Mouse (Mus musculus) stomach, embryonic 15.5 days (tissue): Measurements from ENCODE around the gene Defb42. TPM values are rescaled to one million over a fixed set of nuclear protein-coding genes. Genes with fewer than 3 reads are reported as not detected.

Experiments
- ATAC-seq: fragments of 200-750 bp; cut with Nextera tagmentation; 2 replicates; pipeline ENCODE4 v1.8.0; 2017; ENCODE audit warnings: low read depth, moderate number of reproducible peaks, moderate TSS enrichment; ENCODE audit not compliant: insufficient read depth, low FRiP score
- H3K27ac ChIP-seq: fragments of 300-500 bp; sonication (generic); 2 replicates; pipeline ENCODE4 v1.5.1; 2015; ENCODE audit warnings: mild to moderate bottlenecking, inconsistent platforms
- H3K27me3 ChIP-seq: fragments of 300-500 bp; sonication (generic); replicated peaks from 2 replicates; pipeline ENCODE4 v1.6.1; 2015; ENCODE audit warnings: inconsistent platforms
- H3K36me3 ChIP-seq: fragments of 300-500 bp; sonication (generic); 2 replicates; pipeline ENCODE4 v1.6.1; 2015; ENCODE audit warnings: inconsistent platforms
- H3K4me1 ChIP-seq: fragments of 300-500 bp; sonication (generic); 2 replicates; pipeline ENCODE4 v1.6.1; 2015; ENCODE audit warnings: inconsistent platforms
- H3K4me2 ChIP-seq: fragments of 300-500 bp; sonication (generic); 2 replicates; pipeline ENCODE4 v1.6.1; 2015; ENCODE audit warnings: mild to moderate bottlenecking, inconsistent platforms
- H3K4me3 ChIP-seq: fragments of 300-500 bp; sonication (generic); replicated peaks from 2 replicates; pipeline ENCODE4 v1.5.1; 2015; ENCODE audit warnings: inconsistent platforms
- H3K9ac ChIP-seq: fragments of 300-500 bp; sonication (generic); 2 replicates; pipeline ENCODE4 v1.6.1; 2015; ENCODE audit warnings: inconsistent platforms
- H3K9me3 ChIP-seq: fragments of 300-500 bp; sonication (generic); 2 replicates; pipeline ENCODE4 v1.6.1; 2016; ENCODE audit warnings: inconsistent platforms
- WGBS: fragments of 180-500 bp; shearing (Covaris S2); methylation state at CpG from one replicate; pipeline ENCODE4 v1.1.7; 2015; 5-methylcytosine and 5-hydroxymethylcytosine counted together
- polyA plus RNA-seq: library from polyadenylated mRNA; unstranded; fragments of >200 nt; fragmentation: Nextera tagmentation; extraction: Ambion mirVana; gene quantifications from 2 replicates; pipeline ENCODE4 v1.2.1, GENCODE M21; 2015

Gene Defb42
- 0.17 TPM in 1 of 2 replicates, not detected in the other for polyA plus RNA-seq

DNA sequence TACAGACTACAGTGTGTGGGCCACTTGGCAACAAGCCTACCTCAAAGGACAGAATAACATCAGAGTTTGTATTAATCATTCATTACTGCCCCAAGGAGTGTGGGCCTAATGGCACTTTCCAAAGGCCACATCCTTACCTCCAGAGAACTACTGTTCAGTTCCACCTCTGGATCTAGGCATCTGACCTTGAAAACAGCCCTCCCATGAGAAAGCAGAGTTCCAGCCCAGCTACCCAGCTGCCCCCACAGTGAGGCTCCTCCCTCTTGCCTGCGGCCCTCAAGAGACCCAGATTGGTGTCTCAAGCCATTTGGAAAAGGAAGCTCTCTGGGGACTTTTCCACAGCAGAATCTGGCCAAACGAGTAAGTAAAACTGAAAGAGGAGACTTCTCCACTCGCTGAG is at the start of gene Defb42:
Gene Defb42 (plus strand): TSS at position 301 of the 400 bp plus-strand sequence.
- Histone ChIP-seq H3K27ac (no peak within 1 kb of the TSS), H3K4me1 (no peaks in the 10 kb centered on the region), H3K9me3 (no peaks in the 10 kb centered on the region), H3K4me3 (no peak within 1 kb of the TSS), H3K36me3 (no peaks in the 10 kb centered on the region), H3K4me2 (no peak within 1 kb of the TSS), H3K9ac (no peak within 1 kb of the TSS), H3K27me3 (no peaks in the 10 kb centered on the region)
- ATAC-seq, result no peak
- WGBS, result 58% methylated on average over 3 of the region's 3 CpGs

DNA sequence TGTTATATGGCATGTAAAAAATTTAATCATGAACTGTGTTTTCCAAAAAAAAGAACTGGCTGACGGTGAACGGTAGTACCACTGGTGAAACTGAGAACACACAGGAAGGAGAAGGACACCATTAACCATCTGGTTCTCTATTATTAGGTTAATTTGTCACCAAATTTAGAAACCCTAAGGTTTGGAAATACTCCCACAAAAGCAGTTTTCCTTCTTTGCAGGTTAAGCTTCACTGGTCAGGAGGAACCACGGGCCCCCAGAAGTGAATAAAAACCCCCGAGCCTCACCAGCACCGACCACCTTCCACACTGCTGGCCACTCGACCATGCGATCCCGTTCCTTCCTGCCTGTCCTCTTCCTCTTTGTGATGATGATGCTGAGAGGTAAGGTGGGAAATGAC is 49.0 kb upstream of the Defb42 start, which contains the start of gene Defb47:
Gene Defb47 (plus strand): TSS at position 301 of the 400 bp plus-strand sequence.
- H3K36me3 ChIP-seq, result no peaks in the 10 kb centered on the region
- no peaks in the 10 kb centered on the region for H3K27me3 ChIP-seq
- no peaks in the 10 kb centered on the region for H3K9me3 ChIP-seq
- no peak within 1 kb of the TSS for H3K4me2 ChIP-seq
- no peak within 1 kb of the TSS for H3K9ac ChIP-seq
- no peak within 1 kb of the TSS for H3K27ac ChIP-seq
- 83% methylated on average over 8 of the region's 8 CpGs for WGBS
- H3K4me3 ChIP-seq, result no peak within 1 kb of the TSS
- no peaks in the 10 kb centered on the region for H3K4me1 ChIP-seq
- no peak for ATAC-seq

DNA sequence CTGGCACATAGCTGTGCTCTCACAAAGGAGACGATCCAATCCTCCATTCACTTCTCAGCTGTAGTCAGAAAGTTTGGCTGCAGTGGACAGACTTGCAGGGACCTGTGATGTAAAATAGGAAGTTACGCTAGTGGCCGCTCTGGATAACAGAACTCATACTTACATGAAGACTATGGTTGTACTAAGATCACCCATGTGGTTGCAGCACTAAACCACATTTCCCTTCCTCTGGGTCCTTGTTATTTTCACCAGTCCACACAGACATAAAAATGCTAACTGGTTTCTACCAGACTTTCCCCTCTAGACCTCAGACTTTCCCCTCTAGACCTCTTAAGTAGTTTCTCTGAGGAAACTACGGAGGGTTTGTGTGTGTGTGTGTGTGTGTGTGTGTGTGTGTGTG is 47.8 kb upstream of the Defb42 start:
- Histone ChIP-seq H3K27me3 (no peaks in the 10 kb centered on the region), H3K4me1 (no peaks in the 10 kb centered on the region), H3K27ac (no peak overlapping the region), H3K9ac (no peak overlapping the region), H3K36me3 (no peaks in the 10 kb centered on the region), H3K4me3 (no peak overlapping the region), H3K4me2 (no peak overlapping the region), H3K9me3 (no peaks in the 10 kb centered on the region)
- no peak for ATAC-seq
- WGBS, result 73% methylated on average over 4 of the region's 4 CpGs

DNA sequence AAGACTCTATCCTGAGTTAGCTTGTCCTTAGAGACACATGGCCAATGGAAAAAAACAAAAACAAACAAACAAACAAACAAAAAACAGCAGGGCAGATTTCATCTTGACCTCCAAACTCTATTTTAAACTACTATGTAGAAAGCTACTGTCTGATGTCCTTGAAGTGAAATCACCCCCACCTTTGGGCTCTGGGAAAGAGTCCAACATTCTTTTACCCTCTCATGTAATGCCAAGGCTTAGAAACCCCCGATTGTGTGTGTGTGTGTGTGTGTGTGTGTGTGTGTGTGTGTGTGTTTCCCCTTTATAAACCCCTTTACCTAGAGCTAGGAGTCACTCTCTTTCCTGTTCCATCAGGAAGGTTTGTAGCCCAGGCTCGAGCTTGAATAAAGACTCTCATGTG is 44.2 kb upstream of the Defb42 start:
- Histone ChIP-seq H3K9ac (no peak overlapping the region), H3K4me1 (no peaks in the 10 kb centered on the region), H3K4me3 (no peak overlapping the region), H3K27me3 (no peaks in the 10 kb centered on the region), H3K36me3 (no peaks in the 10 kb centered on the region), H3K9me3 (no peaks in the 10 kb centered on the region), H3K27ac (no peak overlapping the region), H3K4me2 (no peak overlapping the region)
- 66% methylated on average over 2 of the region's 2 CpGs for WGBS
- no peak for ATAC-seq

DNA sequence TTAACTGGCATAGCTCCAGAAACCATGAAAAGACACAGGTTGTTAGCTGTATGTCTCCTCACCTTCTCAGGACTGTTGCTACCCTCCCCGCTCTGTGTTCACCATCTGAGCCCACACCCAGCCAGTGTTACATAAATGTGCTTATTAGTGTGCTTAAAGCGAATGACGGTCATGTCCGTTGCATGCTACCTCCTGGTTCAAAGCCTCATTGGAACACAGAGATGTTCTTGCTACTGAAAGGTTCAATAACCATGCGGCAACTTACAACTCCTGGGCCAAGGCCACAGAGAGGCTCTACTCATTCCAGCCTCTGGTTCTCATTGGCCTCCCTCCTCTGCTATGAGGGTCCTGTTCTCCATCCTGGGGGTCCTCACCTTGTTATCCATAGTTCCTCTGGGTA is 35.3 kb upstream of the Defb42 start, which contains the start of gene Defb43:
Gene Defb43 (plus strand): TSS at position 301 of the 400 bp plus-strand sequence.
- no peak within 1 kb of the TSS for H3K27ac ChIP-seq
- no peaks in the 10 kb centered on the region for H3K27me3 ChIP-seq
- no peaks in the 10 kb centered on the region for H3K36me3 ChIP-seq
- ATAC-seq, result no peak
- WGBS, result 90% methylated on average over 5 of the region's 5 CpGs
- H3K9me3 ChIP-seq, result no peaks in the 10 kb centered on the region
- H3K9ac ChIP-seq, result no peak within 1 kb of the TSS
- H3K4me3 ChIP-seq, result no peak within 1 kb of the TSS
- H3K4me2 ChIP-seq, result no peak within 1 kb of the TSS
- H3K4me1 ChIP-seq, result no peaks in the 10 kb centered on the region

DNA sequence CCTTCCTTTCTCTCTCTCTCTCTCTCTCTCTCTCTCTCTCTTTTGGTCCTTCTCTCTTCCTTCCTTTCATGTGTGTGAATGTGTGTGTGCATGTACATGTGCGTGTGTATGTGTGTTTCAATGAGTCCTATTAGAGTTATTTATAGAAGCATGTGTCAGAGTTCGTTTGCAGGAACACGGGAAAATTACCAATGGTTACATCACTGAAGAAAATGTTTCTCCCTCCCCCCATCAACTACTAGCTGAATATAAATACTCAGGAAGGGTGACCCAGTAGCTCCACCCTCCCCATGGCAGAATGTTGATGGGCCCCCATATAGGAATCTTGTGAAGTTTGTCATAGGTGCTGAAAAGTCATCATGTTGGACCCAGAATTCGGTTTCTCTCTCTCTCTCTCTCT is 33.7 kb upstream of the Defb42 start:
- no peaks in the 10 kb centered on the region for H3K27me3 ChIP-seq
- H3K36me3 ChIP-seq, result no peaks in the 10 kb centered on the region
- no peak overlapping the region for H3K4me2 ChIP-seq
- H3K27ac ChIP-seq, result no peak overlapping the region
- H3K9me3 ChIP-seq, result no peaks in the 10 kb centered on the region
- H3K4me1 ChIP-seq, result no peaks in the 10 kb centered on the region
- H3K4me3 ChIP-seq, result no peak overlapping the region
- WGBS, result 67% methylated on average over 4 of the region's 4 CpGs
- no peak overlapping the region for H3K9ac ChIP-seq
- ATAC-seq, result no peak

DNA sequence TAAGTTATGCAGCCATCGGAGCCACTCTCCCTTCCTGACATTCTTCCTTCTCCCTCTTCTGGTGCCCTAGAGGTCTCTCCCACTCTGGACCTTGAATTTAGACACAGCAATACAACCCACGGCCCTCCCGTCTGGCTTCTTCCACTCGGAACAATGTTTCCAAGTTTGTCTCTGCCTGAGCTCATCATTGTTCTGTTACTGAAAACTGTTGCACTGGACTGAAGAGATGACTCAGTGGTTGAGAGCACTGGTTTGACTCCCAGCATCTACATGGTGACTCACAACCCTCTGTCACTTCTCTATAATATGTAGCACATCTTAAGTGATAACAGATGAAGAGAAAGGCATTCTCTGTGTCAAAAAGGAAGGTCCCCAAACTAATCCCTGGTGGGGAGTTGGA is 32.1 kb upstream of the Defb42 start:
- H3K9me3 ChIP-seq, result no peaks in the 10 kb centered on the region
- no peak overlapping the region for H3K9ac ChIP-seq
- no peaks in the 10 kb centered on the region for H3K27me3 ChIP-seq
- H3K27ac ChIP-seq, result no peak overlapping the region
- no peak for ATAC-seq
- no peaks in the 10 kb centered on the region for H3K4me1 ChIP-seq
- H3K4me2 ChIP-seq, result no peak overlapping the region
- no peaks in the 10 kb centered on the region for H3K36me3 ChIP-seq
- no peak overlapping the region for H3K4me3 ChIP-seq
- WGBS, result 84% methylated on average over 4 of the region's 4 CpGs

DNA sequence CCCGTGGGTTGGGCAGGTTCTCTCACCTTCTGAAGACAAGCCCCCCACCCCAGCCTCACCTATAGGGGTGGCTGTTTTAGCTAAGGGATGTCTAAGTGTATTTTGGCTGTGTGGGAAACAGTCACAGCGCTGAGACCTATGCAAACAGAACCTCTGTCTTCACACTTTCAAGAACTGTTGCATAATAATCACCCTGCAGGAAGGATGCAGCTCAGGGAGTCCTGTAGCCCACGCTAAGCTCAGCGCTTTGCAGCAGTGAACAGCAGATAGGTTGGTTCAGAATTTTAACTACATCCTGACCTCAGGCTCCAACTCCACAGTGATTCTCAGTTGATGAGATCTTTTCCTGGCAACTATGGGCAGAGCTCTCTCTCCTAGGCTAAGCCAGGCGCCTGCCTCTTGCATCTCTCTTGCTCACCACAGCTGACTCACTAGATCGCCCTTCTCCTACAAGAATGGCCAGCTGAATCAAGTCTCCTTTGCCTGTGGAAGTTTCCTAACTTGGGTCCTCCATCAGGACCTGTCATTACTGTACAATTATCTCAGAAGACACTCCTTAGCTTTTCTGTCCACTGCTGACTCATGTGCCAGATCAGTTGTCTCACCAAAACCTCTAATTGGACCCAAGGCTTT is 26.2 kb upstream of the Defb42 start:
- no peak overlapping the region for H3K9ac ChIP-seq
- no peak for ATAC-seq
- H3K27ac ChIP-seq, result no peak overlapping the region
- H3K36me3 ChIP-seq, result no peaks in the 10 kb centered on the region
- no peak overlapping the region for H3K4me3 ChIP-seq
- no peaks in the 10 kb centered on the region for H3K4me1 ChIP-seq
- H3K9me3 ChIP-seq, result no peaks in the 10 kb centered on the region
- no peaks in the 10 kb centered on the region for H3K27me3 ChIP-seq
- 55% methylated on average over 6 of the region's 6 CpGs for WGBS
- H3K4me2 ChIP-seq, result no peak overlapping the region

DNA sequence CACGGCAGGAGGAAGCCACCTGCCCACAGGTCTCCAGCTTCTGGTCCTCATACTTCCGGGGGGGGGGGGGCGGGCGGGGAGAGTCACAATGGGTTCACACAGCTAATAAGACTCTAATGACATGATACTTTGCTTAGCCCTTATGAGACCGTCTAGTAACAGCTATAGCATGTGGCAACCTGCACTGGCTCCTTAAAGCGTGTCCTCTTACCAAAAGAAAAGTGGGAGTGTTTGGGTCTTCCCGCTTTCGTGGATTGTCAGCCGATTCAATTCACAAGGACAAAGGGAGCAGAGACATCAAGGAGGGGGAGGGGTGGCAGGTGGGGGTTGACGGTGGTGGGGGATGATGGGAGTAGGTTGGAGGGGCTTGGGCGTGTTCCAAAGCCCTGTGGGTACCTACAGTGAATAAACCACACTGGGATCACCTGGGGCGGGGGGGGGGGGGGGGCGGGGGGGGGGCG is 3.1 kb downstream of the Defb42 start, which contains the start of gene Defb30:
Gene Defb30 (minus strand): TSS at position 51 of the 461 bp plus-strand sequence.
- no peaks in the 10 kb centered on the region for H3K4me1 ChIP-seq
- H3K4me2 ChIP-seq, result no peak within 1 kb of the TSS
- H3K9ac ChIP-seq, result no peak within 1 kb of the TSS
- no peak within 1 kb of the TSS for H3K27ac ChIP-seq
- H3K4me3 ChIP-seq, result no peak within 1 kb of the TSS
- H3K36me3 ChIP-seq, result no peaks in the 10 kb centered on the region
- H3K9me3 ChIP-seq, result no peaks in the 10 kb centered on the region
- H3K27me3 ChIP-seq, result no peaks in the 10 kb centered on the region
- ATAC-seq, result no peak
- 68% methylated on average over 11 of the region's 14 CpGs for WGBS

DNA sequence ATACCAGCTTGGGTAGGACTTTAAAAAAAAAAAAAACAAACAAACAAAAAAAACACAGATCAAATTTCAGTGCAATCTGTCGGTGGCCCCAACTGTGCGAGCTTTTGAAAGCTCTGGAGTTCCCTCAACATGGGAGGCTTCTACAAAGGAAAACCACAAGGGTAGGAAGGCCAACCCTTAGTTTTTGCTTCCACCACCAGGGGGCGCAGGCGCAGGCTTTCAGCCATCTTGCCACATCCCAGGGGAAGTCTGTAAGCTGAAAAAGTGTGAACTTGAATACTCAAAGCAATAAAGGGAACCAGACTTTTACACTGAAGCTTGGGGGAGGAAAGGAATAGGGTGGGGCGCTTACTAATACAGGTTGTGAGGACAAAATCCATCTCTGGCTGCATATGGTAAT is 4.0 kb downstream of the Defb42 start:
- H3K36me3 ChIP-seq, result no peaks in the 10 kb centered on the region
- H3K4me1 ChIP-seq, result no peaks in the 10 kb centered on the region
- H3K27me3 ChIP-seq, result no peaks in the 10 kb centered on the region
- H3K9ac ChIP-seq, result no peak overlapping the region
- WGBS, result 33% methylated on average over 5 of the region's 5 CpGs
- no peak overlapping the region for H3K4me2 ChIP-seq
- H3K27ac ChIP-seq, result no peak overlapping the region
- no peak for ATAC-seq
- no peaks in the 10 kb centered on the region for H3K9me3 ChIP-seq
- H3K4me3 ChIP-seq, result no peak overlapping the region

DNA sequence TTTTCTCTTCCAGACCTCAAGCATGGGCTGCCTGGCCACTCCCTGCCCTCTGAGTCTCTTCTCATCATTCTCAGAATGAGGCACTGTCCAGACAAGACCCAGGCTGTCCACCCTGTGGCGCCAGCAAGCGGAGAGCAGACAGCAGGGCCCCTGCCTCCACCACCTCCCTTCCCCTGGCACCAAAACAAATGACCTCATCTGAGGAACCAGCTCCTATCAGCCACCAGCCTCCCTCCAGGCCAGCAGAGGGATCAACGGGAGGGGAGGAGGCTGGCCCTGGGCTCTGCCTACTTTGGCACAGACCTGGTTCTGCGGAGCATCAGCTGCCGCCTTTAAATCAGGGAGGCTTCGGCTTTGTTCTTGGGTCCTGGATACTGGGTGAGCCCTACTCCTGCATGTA is 7.9 kb downstream of the Defb42 start:
- Histone ChIP-seq H3K27me3 (no peaks in the 10 kb centered on the region), H3K9me3 (no peaks in the 10 kb centered on the region), H3K4me2 (no peak overlapping the region), H3K4me1 (no peaks in the 10 kb centered on the region), H3K36me3 (no peaks in the 10 kb centered on the region), H3K27ac (no peak overlapping the region), H3K4me3 (no peak overlapping the region), H3K9ac (no peak overlapping the region)
- ATAC-seq, result peak; percentile 82; the same call in 1 of the 2 replicates
- WGBS, result 42% methylated on average over 6 of the region's 6 CpGs

DNA sequence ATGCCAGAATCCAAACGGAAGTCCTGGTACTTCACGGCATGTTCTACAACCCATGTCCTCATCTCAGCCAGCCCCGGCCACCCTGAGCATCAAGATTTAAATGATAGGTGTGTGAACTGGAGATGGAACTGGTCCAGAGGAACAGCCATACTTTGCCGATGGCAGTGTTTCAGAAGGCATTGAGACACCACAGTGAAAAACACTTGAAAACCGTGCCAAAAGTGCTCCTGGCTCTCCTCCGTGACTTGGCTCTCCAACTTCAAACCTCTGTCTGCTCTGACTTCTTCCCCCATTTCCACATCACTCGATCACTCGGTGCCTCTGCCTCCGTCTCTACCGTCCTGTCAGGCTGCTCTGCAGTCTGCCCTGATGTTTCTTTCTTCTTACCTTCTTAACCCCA is 13.6 kb downstream of the Defb42 start:
- no peak overlapping the region for H3K4me2 ChIP-seq
- H3K9ac ChIP-seq, result no peak overlapping the region
- no peaks in the 10 kb centered on the region for H3K27me3 ChIP-seq
- H3K4me3 ChIP-seq, result no peak overlapping the region
- no peak overlapping the region for H3K27ac ChIP-seq
- no peak for ATAC-seq
- H3K9me3 ChIP-seq, result no peaks in the 10 kb centered on the region
- H3K36me3 ChIP-seq, result no peaks in the 10 kb centered on the region
- H3K4me1 ChIP-seq, result no peaks in the 10 kb centered on the region
- 77% methylated on average over 10 of the region's 10 CpGs for WGBS
